Mouse (Mus musculus) megakaryocyte, adult 5-6 weeks (primary cell): Measurements from ENCODE around the gene Igsf8. TPM values are rescaled to one million over a fixed set of nuclear protein-coding genes. Genes with fewer than 3 reads are reported as not detected.

Experiments
- ATAC-seq: 2 replicates; pipeline ENCODE4 v1.8.0; 2016; ENCODE audit warnings: mild to moderate bottlenecking, inconsistent platforms; ENCODE audit not compliant: poor library complexity, severe bottlenecking
- total RNA-seq, 2 experiments: library from RNA; stranded (forward) in 1 of 2; stranded (reverse) in 1 of 2; fragments of 153-499, 151-499 nt in 1 of 2; fragments of 221-1000, 200-1000 nt in 1 of 2; gene quantifications; 2 replicates each; pipeline versions ENCODE4 v1.2.3 to v1.2.4; 2015 to 2017

Igsf8 gene
- total RNA-seq, 2 experiments from 2014 or later: 29.6 to 34.4 TPM

DNA sequence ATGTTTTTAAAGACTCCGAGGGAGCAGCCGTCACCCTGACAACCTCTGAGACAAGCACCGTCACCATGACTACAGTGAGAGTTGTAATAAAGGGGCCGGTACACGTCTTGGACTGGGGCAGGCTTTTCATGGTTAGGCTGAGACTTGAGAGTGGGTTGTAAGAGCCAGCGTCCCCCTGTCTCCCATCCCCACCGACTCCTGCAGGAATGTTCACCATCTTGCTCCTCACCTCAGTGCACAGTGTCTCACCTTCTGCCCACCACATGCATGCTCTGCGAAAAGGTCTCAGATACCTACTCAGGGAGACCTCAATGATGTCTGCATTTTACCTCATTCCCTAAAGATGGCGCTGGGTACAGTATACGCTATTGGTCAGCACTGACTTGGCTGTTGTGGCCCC, 10.3 kb downstream of the Igsf8 start:
- no peak for ATAC-seq

DNA sequence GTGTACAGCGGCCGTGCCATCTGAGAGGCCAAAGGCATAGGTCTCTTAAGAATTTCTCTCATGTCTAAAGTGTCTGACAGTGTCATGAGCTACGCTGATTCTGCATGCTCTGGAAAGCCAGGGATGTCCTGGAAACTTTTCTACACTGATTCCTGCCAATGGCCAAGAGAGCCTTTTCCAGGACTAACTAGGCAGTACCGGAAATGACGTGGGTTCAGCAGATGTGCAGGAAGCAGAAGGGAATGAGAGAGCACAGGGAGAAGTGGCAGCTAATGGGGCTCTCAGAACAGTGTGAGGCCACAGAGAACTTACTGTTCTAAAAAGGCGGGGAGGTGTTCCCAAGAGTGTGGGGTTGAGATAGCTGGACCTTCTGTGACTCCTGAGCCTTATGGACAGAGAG, 11.9 kb downstream of the Igsf8 start:
- ATAC-seq: no peak

DNA sequence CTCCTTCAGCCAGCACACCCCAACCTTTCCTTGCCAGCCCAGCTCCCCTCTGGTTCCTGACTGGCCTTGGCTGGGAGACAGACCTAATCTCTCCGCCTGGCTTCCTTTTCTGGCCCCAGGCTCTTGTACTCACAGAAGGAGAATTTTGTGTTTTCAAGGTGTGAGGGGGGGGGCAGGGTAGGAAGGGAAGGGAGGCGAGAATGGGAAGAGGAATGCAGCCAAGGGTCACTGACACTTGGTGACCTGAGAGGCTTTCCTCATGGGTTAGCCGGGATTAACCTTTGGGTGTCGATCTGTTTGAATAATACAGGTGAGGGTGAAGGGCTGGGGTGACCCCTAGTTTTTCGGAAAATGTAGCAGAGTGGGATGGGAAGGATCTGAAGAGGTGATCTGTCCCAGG, 12.7 kb downstream of the Igsf8 start:
- no peak for ATAC-seq

DNA sequence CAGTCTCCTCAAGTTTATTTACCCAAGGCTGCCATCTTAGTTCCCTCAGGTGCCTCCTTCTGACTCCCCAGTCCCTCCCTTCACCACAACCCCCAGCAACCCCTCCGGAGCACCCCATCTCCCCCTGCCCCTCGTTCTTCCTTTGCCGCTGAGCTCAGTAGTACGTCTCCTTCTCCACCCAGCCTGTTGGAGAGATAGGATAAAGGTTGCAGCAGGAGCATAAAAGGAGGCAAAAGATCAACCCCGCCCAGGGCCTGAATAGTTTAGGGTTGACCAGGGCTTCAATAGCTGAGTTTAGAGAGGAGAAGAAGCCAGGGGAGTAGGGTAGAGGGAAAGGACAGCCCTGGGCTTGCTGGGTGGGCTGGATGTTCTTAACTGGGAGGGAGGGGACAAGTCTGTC, 13.1 kb downstream of the Igsf8 start:
- no peak for ATAC-seq

DNA sequence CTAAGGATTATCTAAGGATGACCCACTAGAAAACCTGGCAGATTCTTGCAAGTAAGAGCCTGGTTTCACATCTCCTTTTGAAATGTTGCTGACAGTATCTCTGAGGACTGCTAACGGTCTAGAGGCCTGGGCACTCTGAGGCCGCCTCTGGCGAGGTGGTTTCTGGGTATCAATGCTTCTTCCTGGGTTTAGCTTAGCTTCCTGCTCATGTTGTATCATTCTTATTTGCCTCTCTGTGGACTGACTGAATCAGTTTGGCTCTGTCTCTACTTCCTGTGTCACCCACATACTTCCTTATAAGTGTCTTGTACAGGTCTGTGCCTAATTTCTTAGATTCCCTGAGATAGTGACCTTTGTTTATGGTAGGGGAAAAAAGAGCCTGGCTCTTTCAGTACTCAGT, 15.7 kb downstream of the Igsf8 start:
- peak; percentile 92 for ATAC-seq

DNA sequence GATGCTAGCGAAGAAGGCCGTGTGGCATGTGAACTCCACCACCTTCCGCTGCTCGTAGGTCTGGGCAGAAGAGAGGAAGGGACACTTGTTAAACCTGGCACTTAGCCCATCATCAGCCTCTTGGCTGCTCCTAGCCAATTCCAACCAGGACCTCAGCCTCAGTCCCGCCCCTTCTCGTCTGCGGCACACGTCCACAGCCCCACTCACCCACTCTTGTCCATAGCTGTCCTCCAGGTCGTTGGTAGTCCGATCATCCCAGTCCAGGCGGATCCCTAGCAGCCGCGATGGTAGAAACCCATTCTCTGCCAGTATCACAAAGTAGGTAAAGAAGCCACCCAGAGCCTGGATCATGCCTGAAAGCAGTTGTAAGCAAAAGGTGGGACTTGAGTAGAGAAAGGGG, 16.9 kb downstream of the Igsf8 start:
- no peak for ATAC-seq

DNA sequence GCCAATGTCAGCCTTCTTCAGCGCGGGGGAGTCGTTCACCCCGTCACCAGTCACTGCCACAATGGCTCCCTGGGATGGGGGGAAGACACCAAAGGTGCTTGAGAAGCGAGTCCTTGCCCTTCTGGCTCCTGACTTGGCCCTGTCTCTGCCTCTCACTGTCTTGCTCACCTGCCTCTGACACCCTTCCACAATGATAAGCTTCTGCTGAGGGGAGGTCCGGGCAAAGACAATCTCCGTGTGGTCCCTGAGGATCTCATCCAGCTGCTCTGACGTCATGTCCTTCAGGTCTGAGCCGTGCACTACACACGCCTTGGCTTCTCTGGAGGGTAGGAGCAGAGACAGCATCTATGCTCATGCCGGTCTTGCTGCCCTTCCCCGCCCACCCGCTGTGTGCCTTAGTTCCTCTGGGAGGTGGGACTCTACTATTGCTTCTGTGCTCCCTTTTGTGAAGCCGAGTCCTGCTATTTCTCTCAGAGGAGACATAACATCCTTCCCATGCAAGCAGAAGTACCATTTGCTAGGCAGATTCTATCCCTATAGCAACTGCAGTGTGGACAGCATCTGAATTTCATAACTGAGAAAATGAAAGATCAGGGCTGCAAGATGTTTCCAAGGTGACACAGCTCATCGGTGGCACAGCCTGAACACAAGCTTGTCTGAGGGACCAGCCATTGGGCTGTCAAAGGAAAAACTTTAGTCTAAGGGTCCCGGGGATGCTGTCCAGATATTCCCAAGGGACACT, 18.5 kb downstream of the Igsf8 start:
- no peak for ATAC-seq

DNA sequence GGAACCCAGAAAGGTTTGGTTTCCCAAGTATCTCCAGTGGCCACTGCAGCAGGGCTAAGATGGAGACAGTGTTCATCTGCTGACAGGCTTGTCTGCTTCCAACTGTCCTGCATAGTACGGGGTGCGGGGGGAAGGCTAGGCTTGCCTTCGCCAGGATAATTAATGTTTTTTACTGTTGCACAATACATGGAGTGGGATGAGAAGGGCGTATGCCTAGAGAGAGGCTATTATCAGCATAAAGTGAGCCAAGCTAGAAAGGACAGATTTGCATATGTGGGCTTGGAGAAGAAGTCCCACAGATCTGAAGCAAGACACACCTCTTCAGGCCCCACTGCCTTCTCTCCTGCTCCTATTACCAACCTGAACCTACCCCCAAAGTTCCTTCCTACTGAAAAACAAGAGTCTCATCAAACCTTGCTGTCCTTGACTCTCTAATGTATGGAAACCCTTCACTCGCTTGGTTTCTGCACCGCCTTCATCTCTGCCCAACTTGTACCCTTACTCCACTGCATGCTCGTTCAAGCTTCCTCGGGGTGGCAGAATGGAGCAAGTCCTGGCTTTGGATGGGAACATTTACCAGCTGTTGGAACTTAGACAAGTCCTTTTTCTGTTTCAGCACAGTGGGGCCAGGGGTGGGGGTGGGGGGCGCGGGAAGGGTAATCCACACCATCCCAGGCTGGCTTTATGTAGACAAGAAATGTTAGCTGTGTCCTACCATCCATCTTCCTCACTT, 20.2 kb downstream of the Igsf8 start:
- no peak for ATAC-seq

DNA sequence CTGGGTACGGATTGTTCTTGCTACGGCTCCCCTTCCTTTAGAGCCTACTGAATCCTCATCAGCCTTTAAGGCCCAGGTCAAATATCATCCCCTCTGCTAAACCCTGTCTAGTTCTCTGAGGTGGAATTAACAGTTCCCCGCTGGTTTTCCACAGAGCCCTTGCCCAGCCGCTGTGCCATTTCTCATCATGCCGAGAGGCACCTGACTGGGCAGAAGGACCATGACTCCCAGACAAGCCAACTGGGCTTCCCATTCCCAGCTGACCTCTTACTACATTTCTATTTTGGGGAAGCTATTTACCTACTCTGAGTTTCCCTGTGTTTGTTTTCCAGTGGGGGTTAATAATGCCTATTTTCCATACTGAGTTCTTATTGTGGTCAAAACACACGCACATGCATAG, 21.6 kb downstream of the Igsf8 start:
- no peak for ATAC-seq

DNA sequence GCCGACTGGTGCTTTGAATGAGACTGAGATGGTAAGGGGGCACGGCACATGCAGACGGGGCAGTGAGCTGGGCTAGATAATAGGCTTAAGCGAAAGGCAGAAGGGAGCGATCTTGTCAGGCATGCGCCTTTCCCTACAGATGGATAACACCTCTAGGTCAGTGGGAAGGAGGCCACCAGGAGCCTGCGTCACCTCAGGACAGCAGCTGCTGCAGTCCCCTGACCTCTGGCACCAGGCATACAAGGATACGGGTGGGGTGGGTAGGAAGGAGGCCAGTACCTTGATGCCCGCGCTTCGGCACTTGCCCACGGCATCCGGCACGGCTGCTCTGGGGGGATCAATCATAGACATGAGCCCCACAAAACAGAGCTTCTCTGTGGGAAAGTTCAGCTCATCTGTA, 22.8 kb downstream of the Igsf8 start:
- no peak for ATAC-seq

DNA sequence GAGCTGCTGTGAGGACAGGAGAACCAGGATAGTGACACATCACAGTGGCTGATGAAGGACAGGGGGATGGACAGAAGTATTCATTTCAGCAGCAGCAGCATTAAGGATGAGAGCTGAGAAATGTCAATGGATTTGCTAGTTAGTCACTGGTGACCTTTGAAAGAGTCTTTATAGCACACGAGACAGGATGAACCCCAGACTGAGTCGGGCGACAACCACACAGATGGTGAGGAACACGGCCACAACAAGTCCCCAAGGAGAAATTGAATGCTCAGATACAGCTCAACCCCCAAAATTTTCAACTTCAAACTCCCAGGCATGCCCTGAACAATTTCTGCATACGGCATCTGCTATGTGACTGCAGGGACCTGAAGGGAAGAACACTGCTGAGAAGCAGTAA, 25.3 kb downstream of the Igsf8 start:
- ATAC-seq: no peak

DNA sequence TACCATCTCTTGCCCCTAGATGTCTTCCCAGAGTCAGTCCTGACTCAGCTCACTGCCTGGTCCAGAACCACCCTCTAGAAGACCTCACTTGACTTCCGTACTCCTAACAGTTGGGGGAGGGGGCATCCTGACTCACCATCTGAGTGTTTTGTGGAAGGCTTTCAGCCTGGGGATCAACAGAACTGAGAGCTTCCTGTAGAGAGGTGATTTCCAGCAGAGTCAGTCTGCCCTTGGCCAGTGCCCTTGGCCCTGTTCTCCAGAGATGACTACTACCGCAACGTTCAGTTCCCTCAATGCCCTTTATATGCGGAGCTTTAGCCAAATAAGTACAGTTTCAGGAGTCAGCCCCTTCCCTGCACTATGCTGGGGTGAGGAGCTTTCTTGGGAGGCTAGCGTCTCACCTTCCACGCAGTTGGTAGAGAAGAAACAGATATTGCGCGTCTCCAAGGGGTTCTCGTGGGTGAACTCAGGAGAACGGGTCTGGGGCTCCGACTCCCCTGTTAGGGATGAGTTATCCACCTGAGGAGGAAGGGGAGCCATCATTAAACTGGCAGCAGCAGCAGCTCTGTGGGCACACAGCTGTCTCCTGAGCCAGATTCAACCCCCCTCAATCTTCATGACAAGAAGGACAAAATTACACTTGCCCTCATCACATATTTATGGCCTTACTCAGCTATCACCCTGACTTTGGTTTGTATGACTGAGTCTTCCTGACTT, 27.6 kb downstream of the Igsf8 start:
- no peak for ATAC-seq

DNA sequence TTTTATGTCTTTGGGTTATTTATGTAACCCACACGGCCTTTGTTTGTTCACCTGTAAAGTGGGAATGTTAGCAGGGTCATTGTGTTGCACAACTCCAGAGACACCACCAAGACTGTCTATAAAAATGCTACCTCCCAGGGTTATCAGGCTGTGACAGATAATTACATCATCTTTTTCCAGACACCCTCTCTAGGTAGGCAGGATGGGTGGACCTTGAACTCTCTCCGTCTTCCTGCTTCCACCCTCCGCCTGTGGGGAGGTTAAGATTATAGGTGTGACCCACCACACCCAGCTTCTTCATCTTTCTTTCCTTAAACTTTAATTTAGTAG, 28.1 kb downstream of the Igsf8 start:
- no peak for ATAC-seq

DNA sequence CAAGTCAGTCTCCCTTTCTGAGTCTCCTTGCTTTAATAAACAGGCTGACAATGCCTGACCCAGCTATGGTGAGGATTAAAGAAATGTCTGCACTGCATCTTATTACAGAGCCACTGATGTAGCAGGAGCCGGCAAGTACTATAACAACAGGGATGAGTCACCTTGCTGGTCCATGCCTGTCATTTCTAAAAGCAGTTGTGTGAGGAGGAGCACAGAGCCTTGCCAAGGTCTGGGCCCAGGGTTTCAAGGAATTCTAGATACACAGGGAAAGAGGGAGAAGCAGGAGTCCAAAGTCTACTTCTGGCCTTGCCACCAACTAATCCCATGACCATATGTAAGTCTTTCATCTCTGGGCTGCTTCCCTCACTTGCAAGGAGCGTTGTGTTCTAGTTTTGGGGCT, 31.4 kb downstream of the Igsf8 start:
- ATAC-seq: no peak

DNA sequence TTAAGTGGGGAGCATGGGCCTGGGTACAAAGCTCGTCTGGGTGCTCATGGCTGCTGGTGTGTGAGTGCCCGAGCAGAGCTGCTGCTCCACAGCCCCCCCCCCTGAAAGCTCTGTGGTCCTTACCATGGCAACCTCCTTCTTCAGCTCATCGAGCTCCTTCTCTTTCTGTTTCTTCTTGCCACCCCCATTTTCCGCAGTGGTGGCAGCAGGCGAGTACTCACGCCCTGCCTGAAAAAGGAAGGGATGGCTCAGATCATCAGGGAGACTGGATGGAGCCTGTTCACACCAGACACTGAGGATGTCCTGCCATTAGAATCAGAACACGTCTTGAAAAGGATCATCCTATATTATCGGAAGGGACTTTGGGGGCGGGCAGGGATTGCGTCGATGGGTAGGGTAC, 32.0 kb downstream of the Igsf8 start:
- ATAC-seq: no peak

DNA sequence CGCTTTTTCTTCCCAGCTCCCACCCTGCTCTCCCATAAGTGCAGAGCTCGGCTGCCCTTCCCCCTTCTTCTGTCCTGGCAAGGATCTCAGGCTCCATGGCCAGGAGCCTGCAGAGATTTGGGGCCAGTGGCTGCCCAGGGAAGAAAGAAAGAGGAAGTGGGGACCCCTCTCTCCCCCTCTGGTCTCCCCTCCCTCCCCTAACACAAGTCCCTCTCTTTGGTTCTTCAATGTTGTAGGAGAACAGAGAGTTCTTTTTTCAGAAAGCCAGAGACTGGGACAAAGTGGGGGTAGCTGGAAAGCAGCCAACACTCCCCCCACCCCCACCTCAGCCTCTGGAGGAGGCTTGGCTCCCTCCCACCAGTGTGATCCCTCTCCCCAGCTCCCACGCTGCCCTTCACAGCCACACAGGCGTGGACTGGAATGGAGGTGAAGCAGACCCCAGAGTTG, 34.3 kb downstream of the Igsf8 start:
- no peak for ATAC-seq

DNA sequence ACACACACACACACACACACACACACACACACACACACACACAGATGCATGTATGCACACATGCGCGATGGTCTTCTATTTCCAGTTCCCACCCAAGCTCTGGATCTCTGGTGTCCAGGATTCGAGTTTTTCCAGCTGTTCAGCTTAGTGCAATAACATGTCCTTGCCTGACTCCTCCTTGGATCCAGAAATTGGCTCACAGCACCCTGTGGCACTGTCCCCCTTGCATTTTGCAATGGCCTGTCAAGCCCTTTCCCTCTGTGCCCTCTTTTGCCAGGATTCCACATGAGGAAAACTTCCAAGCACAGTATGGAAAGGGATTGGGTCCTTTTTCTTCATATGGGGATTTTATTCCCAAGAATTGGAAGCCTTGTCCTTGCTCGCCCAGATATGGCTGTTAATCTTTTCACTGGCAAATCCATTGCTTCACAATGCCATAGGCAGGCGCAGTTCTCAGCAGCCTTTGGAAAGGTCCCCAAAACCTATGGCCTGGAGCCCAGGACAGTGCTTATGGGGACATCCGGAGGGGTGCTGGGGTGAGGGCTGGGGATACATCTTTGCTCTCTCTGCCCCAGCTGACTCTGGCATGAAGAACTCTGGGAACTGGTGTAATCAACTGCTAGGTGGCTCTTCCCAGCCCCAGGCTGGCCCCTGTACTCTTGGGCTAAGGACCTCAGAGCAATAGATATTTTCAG, 35.5 kb downstream of the Igsf8 start:
- no peak for ATAC-seq

DNA sequence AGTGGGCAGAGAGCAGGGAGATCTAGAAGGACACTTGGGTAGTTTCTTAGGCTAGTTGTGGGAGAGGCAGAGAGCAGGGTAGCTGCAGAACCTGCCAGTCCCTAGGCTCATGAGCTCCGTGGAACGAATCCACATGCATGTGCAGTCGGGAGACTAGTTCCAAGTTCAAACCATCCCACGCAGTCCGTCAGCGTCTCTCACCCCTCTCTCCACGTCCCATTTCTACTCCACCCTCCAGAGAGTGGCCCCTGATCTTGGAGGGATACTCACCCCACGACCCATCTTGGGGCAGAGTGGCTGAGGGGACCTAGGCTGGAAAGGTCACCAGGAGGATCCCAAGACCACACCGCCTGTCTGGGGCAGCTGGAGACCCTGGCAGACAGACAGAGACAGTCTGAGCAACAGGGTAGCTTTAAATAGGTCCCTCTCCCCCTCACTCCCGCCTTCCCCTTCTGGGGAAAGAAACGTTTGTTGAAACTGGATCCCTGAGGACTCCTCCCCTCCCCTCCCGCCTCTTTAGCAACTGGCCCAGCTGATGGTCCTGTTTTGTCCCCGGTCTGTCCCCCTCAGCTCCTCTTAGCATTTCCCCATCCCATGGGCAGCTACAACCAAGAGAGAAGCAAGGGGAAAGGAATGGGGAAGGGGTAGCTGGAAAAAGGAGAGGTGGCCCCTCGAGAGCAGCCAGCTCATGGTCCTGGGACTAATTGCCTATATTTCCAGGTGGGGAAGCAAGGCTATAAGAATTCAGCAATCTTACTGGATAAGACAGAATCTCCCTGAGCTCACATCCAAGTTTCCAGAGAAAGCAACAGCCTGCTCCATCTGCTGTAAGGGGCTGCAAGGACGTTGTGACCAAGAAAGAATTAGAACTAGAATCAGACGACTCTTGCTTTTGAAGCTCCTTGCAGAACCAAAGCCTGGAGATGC, 36.4 kb downstream of the Igsf8 start, which contains the start of gene Atp1a2:
Gene Atp1a2 (minus strand): TSS at position 454 of the 927 bp plus-strand sequence.
- ATAC-seq: no peak

DNA sequence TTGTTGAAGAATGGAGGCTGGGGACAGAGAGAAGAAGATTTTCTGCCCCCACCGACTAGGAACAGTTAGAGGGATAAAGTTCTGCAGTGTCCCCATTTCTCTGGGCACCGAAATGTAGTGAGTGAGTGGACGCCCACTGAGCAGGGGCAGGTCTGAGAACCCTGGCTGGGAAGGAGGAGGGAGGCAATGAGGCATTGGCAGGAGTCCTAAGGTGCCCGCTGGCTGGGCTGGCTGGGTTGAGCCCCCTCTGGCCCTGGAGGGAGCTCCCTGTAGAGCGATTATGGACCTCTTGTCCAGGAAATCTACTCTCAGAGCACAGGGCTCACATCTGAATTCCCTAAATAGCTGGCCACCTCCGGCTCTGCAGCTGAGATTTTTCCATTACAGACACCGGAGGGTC, 38.1 kb downstream of the Igsf8 start:
- no peak for ATAC-seq

DNA sequence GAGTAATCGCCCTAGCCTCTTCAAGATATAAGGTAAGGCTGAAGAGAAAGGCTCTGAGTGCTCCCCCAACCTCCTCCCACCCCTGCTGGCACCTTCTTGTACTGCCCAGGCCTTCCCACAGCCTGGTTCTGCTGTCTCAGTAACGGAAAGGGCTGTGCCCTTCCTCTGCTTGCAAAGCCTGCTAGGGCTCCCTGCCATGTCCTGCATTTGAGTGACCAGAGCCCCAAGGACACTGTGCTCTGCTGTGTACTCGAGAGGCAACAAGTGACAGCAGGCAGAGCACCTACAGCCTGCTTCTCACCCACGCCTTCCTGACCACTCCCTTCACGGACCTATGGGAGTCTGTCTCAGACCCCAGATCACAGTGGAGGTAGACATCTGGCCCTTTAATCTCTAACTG, 38.8 kb downstream of the Igsf8 start:
- ATAC-seq: no peak
